Mouse (Mus musculus) embryonic stem cell, embryonic (primary cell): Measurements from ENCODE around the gene Pigk.

Source experiments
- CTCF ChIA-PET, 4 experiments: fragments of 300-600 bp in 2 of 4; fragments of 350-600 bp in 2 of 4; sonication (Branson Sonifier 250); formaldehyde crosslinking; loops; one replicate each; lab custom pipeline; 2022; ENCODE audit warnings: inconsistent platforms in 2 of 4; lab: Charles Lee
- POLR2A ChIA-PET, 4 experiments: fragments of 300-600 bp in 2 of 4; fragments of 350-600 bp in 2 of 4; sonication (Branson Sonifier 250); formaldehyde crosslinking; loops; one replicate each; lab custom pipeline; 2022; ENCODE audit warnings: antibody characterized with exemption in 4 of 4, inconsistent platforms in 1 of 4; lab: Charles Lee

Gene Pigk

DNA sequence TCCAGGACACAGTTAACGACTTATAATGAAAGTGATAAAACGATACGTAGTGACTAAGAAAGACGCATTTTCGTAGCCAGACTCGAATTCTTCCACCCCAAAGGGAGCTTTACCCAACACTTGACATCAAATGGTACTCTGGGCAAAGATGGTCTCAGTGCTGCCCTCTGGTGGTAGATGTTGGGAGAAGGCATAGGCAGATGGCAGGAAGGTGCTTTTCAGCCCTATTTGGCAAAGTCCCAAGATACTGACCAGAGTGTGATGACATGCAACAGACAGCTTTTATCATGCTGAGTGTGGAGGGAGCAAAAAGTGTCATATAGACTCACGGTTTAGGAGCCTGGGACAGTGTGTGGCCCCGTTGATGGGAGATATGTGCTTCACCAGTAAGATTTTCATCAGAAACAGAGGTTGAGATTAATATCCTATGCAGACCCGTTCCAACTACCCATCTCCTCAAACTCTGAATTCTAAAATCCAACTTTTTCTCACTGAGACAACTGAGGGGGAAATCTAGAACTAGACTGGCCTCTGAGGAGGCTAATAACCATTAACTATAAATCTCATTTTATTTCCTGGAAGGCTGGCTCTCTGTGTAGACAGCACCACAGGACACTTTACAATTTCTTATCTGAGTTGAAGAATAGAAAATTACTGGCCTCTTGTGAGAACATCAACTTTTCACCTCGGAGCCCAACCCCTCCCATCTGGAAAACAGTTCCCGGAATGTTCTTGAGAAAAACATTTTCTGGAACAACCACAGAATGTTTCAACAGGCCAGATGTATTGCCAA, 244.7 kb downstream of the Pigk start:
- CTCF ChIA-PET: interaction anchor here (0.5 to 2.3 kb wide), 29 partner anchors 9 to 877 kb away, joined by 3 to 19 read pairs (median 3); no protein-coding TSS in a partner anchor
- POLR2A ChIA-PET: interaction anchor here in 1 of 4 experiments (0.8 kb wide), 1 partner anchor 22 kb away, joined by 3 read pairs; no protein-coding TSS in a partner anchor

- ChIA-PET POLR2A (no interaction called here), CTCF (no interaction called here)
Measured at GRCm38 (mm10) chr3:152961855-152962376, 248.0 kb downstream of the Pigk start.

GRCm38 (mm10) chr3:152969774-152970347, 256.0 kb downstream of the Pigk start:
- ChIA-PET CTCF (interaction anchor here in 2 of 4 experiments (0.8 to 1.1 kb wide), 2 partner anchors 12 kb away, joined by 3 to 7 read pairs; no protein-coding TSS in a partner anchor), POLR2A (interaction anchor here in 1 of 4 experiments (0.6 kb wide), 1 partner anchor 11 kb away, joined by 3 read pairs; no protein-coding TSS in a partner anchor)

DNA sequence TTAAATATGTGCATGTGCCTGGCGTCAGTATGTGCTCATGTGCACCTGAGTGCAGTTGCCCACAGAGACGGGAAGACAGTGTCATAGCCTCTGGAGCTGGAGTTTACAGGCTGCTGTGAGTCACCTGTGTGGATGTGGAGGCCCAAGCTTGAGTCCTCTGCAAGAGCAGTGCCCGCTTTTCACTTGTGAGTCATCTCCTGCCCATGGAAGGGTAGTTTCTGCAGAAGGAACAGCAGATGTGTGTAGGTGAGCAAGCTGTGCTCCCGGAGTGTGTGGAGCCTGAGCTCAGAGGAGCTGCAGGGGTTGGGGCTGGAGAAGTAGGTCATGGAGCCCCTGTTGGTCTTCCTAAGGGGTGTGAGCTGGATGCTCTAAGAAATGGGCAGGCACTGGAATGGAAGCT, 257.5 kb downstream of the Pigk start:
- ChIA-PET POLR2A (no interaction called here), CTCF (interaction anchor here in 1 of 4 experiments (1.4 kb wide), 1 partner anchor 13 kb away, joined by 4 read pairs; no protein-coding TSS in a partner anchor)

- ChIA-PET CTCF (interaction anchor here in 2 of 4 experiments (0.6 kb wide), 2 partner anchors 11 to 131 kb away, joined by 3 read pairs; no protein-coding TSS in a partner anchor), POLR2A (interaction anchor here in 1 of 4 experiments (0.9 kb wide), 1 partner anchor 21 kb away, joined by 3 read pairs; no protein-coding TSS in a partner anchor)
Measured at GRCm38 (mm10) chr3:152979481-152980092, 265.7 kb downstream of the Pigk start.

DNA sequence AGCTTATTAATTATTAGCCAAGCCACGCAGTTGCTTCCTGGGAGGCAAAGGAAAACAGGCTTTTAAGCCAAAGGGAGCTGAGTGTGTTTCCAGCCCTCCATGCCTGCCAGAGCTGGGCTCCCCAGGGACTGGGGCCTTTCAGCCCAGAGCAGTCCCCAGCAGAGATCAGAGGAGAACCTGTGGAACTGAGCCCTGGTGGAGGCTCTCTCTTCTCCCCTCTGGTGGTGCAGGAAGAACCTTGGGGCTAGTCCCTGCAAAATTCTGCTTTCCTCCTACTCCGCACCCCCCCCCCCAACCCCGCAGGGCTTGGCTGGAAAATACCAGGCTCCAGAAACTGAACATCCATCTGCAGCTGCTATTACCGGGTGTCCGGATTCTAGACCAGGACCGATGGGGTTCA, 266.5 kb downstream of the Pigk start:
- ChIA-PET CTCF (interaction anchor here in 3 of 4 experiments (0.6 kb wide), 3 partner anchors 12 to 130 kb away, joined by 3 read pairs; no protein-coding TSS in a partner anchor), POLR2A (interaction anchor here in 1 of 4 experiments (0.7 to 1.3 kb wide), 4 partner anchors 11 to 571 kb away, joined by 3 to 4 read pairs (median 3); no protein-coding TSS in a partner anchor)

- CTCF ChIA-PET: interaction anchor here in 1 of 4 experiments (0.6 kb wide), 1 partner anchor 71 kb away, joined by 3 read pairs; no protein-coding TSS in a partner anchor
- POLR2A ChIA-PET: interaction anchor here in 2 of 4 experiments (0.6 to 1.3 kb wide), 4 partner anchors 11 to 1049 kb away, joined by 3 to 4 read pairs (median 3); no protein-coding TSS in a partner anchor
Measured at GRCm38 (mm10) chr3:152980978-152981974, 267.4 kb downstream of the Pigk start.

- ChIA-PET POLR2A (interaction anchor here in 1 of 4 experiments (0.6 kb wide), 1 partner anchor 1050 kb away, joined by 3 read pairs; no protein-coding TSS in a partner anchor), CTCF (no interaction called here)
Measured at GRCm38 (mm10) chr3:152981988-152982387, 268.1 kb downstream of the Pigk start, which contains the start of gene St6galnac5. Gene St6galnac5 (minus strand): TSS chr3:152982246.

DNA sequence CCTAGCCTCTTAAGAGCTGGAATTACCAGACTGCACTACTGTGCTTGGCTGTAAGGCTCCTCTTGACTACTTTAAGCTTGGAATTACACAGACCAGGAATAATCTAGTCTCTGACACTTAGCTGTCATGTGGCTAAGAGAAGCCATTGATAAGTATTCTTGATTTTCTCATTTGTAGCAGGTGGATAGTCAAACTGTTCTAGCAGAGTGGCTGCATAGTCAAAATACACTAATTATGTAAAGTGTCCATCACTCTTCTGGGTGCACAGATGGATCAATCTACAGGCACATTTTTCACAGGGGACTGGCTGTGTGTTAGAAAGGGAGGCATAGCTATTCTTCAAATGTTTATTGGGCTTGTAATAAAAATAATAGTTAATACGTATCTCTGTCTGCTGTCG, 276.9 kb downstream of the Pigk start:
- ChIA-PET CTCF (no interaction called here), POLR2A (no interaction called here)

DNA sequence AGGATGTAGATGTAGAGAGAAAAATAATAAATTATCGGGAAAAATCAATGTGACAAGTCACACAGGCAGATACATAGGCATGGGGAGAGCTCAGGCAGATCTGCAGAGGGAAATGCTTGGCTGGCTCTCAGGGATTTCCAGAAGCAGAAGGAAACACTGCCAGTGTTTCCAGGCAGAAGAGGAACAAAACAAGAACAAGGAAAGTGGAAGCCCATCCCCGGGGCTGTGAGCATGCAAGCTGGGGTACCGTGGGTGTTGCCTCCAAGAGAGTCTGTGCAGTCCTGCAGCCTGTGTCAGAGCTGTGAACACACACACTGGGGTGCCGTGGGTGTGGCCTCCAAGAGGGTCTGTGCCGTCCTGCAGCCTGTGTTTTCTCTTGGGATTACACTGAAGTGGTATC, 279.7 kb downstream of the Pigk start:
- CTCF ChIA-PET: interaction anchor here in 1 of 4 experiments (1.0 kb wide), 1 partner anchor 149 kb away, joined by 3 read pairs; no protein-coding TSS in a partner anchor
- POLR2A ChIA-PET: no interaction called here

- POLR2A ChIA-PET: no interaction called here
Measured at GRCm38 (mm10) chr3:152998106-152998505, 284.2 kb downstream of the Pigk start.

GRCm38 (mm10) chr3:152998901-152999300, 285.0 kb downstream of the Pigk start:
- POLR2A ChIA-PET: no interaction called here

More at GRCm38 (mm10) chr3:152998106-152998505, 284.2 kb downstream of the Pigk start:
- CTCF ChIA-PET: no interaction called here

DNA sequence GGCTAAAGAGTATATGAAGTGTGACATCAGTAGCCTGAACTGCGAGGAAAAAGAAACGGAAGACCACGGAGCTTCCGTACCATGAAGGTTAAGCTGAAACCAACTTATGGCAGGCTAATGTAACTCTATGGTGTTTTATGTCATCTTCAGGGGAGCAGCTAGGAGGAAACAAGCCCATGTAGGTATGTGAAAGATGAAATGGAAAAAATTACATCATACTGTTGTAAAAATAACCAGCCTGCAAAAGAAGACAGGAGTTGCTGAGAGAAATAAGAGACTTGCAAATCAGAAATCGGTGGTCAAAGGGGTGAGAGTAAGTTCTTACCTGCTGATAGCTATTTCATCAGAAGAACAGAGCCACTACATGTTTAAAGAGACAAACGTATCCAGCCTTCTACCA, 293.0 kb downstream of the Pigk start:
- POLR2A ChIA-PET: no interaction called here
- CTCF ChIA-PET: no interaction called here

More at GRCm38 (mm10) chr3:152998901-152999300, 285.0 kb downstream of the Pigk start:
- CTCF ChIA-PET: no interaction called here

DNA sequence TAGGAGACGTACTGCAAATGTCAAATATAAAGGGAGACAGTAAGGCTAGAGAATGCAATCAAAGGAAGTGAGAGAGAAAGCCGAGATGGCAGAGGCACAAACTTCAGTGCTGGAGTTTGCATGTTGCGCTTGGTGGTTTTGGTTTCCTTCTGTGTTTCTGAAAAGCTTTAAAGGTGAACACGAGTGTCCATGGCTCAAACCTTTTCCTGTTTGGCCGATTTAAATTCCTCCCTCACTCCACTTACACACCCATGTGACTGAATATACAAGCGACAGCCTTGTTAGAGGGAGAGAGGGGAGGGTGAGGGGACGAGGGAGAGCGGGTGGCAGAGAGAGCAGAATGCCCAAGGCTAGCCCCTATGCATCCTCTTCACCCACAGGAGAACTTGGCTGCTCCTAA, 302.5 kb downstream of the Pigk start:
- ChIA-PET CTCF (no interaction called here), POLR2A (no interaction called here)

DNA sequence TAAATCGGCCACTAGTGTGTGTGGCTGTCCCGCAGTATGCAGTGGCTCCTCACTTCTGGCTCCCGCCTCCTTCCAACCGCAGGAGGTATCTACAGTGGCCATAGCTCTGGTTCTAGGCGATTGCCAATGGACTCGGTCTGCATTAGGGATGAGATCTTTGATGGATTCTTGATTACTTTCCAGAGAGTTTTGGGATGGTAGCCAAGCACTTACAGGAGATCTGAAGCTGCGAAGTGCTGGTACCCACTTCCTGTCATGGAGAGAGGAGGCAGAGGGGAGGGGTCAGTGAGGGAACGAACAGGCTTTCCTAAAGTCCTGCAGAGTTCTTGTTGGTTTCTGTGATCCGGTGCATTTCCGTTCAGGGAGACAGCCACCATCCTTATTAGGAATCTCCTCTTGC, 304.2 kb downstream of the Pigk start:
- POLR2A ChIA-PET: no interaction called here
- CTCF ChIA-PET: no interaction called here

GRCm38 (mm10) chr3:153024016-153024415, 310.1 kb downstream of the Pigk start:
- CTCF ChIA-PET: no interaction called here

More at GRCm38 (mm10) chr3:153024016-153024415, 310.1 kb downstream of the Pigk start:
- POLR2A ChIA-PET: no interaction called here
